Mouse (Mus musculus) left cerebral cortex, postnatal 14 days (tissue): ENCODE measurements at regions not wholly inside any gene's neighbourhood (a gene's known extent, or its start where the extent isn't known, plus 50 kb on each side); places are given as distances from the start of the nearest gene placed in this dataset.

Experiments
- DNase-seq, 2 experiments: peaks; one replicate each; pipeline ENCODE4 v3.0.0; 2021 to 2022; ENCODE audit warnings: low spot score in 2 of 2, mixed read lengths in 1 of 2
- intact Hi-C: fragments of 180-260 bp; cut with DNase I; formaldehyde crosslinking; loops from one replicate; pipeline ENCODE4 v1.15.1; 2025

- intact Hi-C loops: no loop called here
Measured at GRCm38 (mm10) chr12:12778563-12779256, 163.0 kb downstream of the Mycn start.

GRCm38 (mm10) chr12:12777422-12777821, 164.3 kb downstream of the Mycn start:
- DNase-seq: no peak
- intact Hi-C loops: no loop called here

More at GRCm38 (mm10) chr12:12778563-12779256, 163.0 kb downstream of the Mycn start:
- no peak for DNase-seq

- intact Hi-C loops: no loop called here
Measured at GRCm38 (mm10) chr12:12776783-12777182, 164.9 kb downstream of the Mycn start.

GRCm38 (mm10) chr12:12770970-12771369, 170.7 kb downstream of the Mycn start:
- DNase-seq: peak in 1 of 2 experiments; percentile 22
- intact Hi-C loops: no loop called here

More at GRCm38 (mm10) chr12:12776783-12777182, 164.9 kb downstream of the Mycn start:
- DNase-seq: no peak

GRCm38 (mm10) chr12:12766510-12767304, 175.0 kb downstream of the Mycn start:
- intact Hi-C loops: no loop called here
- no peak for DNase-seq

GRCm38 (mm10) chr12:12765490-12766058, 176.1 kb downstream of the Mycn start:
- intact Hi-C loops: no loop called here

GRCm38 (mm10) chr12:12765055-12765454, 176.7 kb downstream of the Mycn start:
- no peak for DNase-seq
- intact Hi-C loops: no loop called here

More at GRCm38 (mm10) chr12:12765490-12766058, 176.1 kb downstream of the Mycn start:
- DNase-seq: no peak

GRCm38 (mm10) chr12:12764586-12764985, 177.1 kb downstream of the Mycn start:
- DNase-seq: no peak
- intact Hi-C loops: no loop called here

- DNase-seq: no peak
- intact Hi-C loops: no loop called here
Measured at GRCm38 (mm10) chr12:12756301-12756948, 185.3 kb downstream of the Mycn start.

- DNase-seq: no peak
- intact Hi-C loops: no loop called here
Measured at GRCm38 (mm10) chr12:12753849-12754248, 187.9 kb downstream of the Mycn start.

- intact Hi-C loops: no loop called here
Measured at GRCm38 (mm10) chr12:12751670-12752426, 189.9 kb downstream of the Mycn start.

GRCm38 (mm10) chr12:12749690-12750089, 192.0 kb downstream of the Mycn start:
- intact Hi-C loops: no loop called here
- no peak for DNase-seq

More at GRCm38 (mm10) chr12:12751670-12752426, 189.9 kb downstream of the Mycn start:
- DNase-seq: no peak

- intact Hi-C loops: no loop called here
- DNase-seq: no peak
Measured at GRCm38 (mm10) chr12:12746852-12747454, 194.8 kb downstream of the Mycn start.

- no peak for DNase-seq
Measured at GRCm38 (mm10) chr12:12744492-12744891, 197.2 kb downstream of the Mycn start.

GRCm38 (mm10) chr12:12738631-12739331, 202.9 kb downstream of the Mycn start:
- intact Hi-C loops: no loop called here
- DNase-seq: no peak

More at GRCm38 (mm10) chr12:12744492-12744891, 197.2 kb downstream of the Mycn start:
- intact Hi-C loops: no loop called here

- DNase-seq: no peak
- intact Hi-C loops: no loop called here
Measured at GRCm38 (mm10) chr12:12725797-12726196, 215.9 kb downstream of the Mycn start.

- no peak for DNase-seq
- intact Hi-C loops: no loop called here
Measured at GRCm38 (mm10) chr12:12725075-12725474, 216.6 kb downstream of the Mycn start.
